Mouse (Mus musculus): ENCODE results near the gene Tgm1. TPM values are rescaled to one million over a fixed set of nuclear protein-coding genes. Genes with fewer than 3 reads are reported as not detected.
A peak's percentile ranks its signal among the peaks of the same experiment; 100 is the strongest.

Gene Tgm1
- total and polyA plus RNA-seq, 2 experiments from 2014 or later = 0.14 to 0.16 TPM

- peaks cover 5% of the 10 kb centered on the region; the same call in 1 of the 2 replicates for H3K27me3 ChIP-seq (ENCODE audit: insufficient read depth, low read length)
- peaks cover 23% of the 10 kb centered on the region for H3K36me3 ChIP-seq (ENCODE audit: insufficient read depth, low read length)
- H3K27ac ChIP-seq (ENCODE audit: low read depth, low read length) = no peak within 1 kb of the TSS
- 18% methylated on average over 8 of the region's 8 CpGs for WGBS
- no peak for ATAC-seq (ENCODE audit: low FRiP score)
- H3K4me1 ChIP-seq (ENCODE audit: insufficient read depth, low read length) = peaks cover 10% of the 10 kb centered on the region; the same call in 1 of the 2 replicates
- H3K9me3 ChIP-seq (ENCODE audit: low read length) = no peaks in the 10 kb centered on the region
- H3K9ac ChIP-seq (replicated peaks; ENCODE audit: low read length, poor library complexity, severe bottlenecking) = no peak within 1 kb of the TSS
- DNase-seq (ENCODE audit: low spot score) = peak; percentile 78
- peak within 1 kb of the TSS; percentile 26; the same call in 1 of the 2 replicates for H3K4me2 ChIP-seq (ENCODE audit: low read depth, low read length, poor library complexity, severe bottlenecking)
- peak; percentile 83 for TF ChIP-seq CTCF (IDR thresholded peaks at IDR 0.05)
- H3K4me3 ChIP-seq (ENCODE audit: low read depth, low read length) = no peak within 1 kb of the TSS
Observed at GRCm38 (mm10) chr14:55758363-55758784, 44.6 kb upstream of the Tgm1 start, which contains the start of gene Cideb. Cideb (minus strand) TSS chr14:55758458.

- Histone ChIP-seq H3K27ac (ENCODE audit: low read depth, low read length) (no peak overlapping the region), H3K4me2 (ENCODE audit: low read depth, low read length, poor library complexity, severe bottlenecking) (no peak overlapping the region), H3K9ac (replicated peaks; ENCODE audit: low read length, poor library complexity, severe bottlenecking) (no peak overlapping the region), H3K36me3 (ENCODE audit: insufficient read depth, low read length) (peaks cover 31% of the 10 kb centered on the region), H3K4me3 (ENCODE audit: low read depth, low read length) (no peak overlapping the region), H3K4me1 (ENCODE audit: insufficient read depth, low read length) (peaks cover 6% of the 10 kb centered on the region; the same call in 1 of the 2 replicates), H3K27me3 (ENCODE audit: insufficient read depth, low read length) (peaks cover 5% of the 10 kb centered on the region; the same call in 1 of the 2 replicates), H3K9me3 (ENCODE audit: low read length) (no peaks in the 10 kb centered on the region)
- TF ChIP-seq CTCF (IDR thresholded peaks at IDR 0.05) = no peak
- ATAC-seq (ENCODE audit: low FRiP score) (no peak), DNase-seq (ENCODE audit: low spot score) (no peak)
- 86% methylated on average over 6 of the region's 6 CpGs for WGBS
Observed at GRCm38 (mm10) chr14:55757566-55757965, 43.8 kb upstream of the Tgm1 start.

GRCm38 (mm10) chr14:55747051-55747847, 33.5 kb upstream of the Tgm1 start:
- Histone ChIP-seq H3K4me3 (ENCODE audit: low read depth, low read length) (no peak overlapping the region), H3K27ac (ENCODE audit: low read depth, low read length) (no peak overlapping the region), H3K36me3 (ENCODE audit: insufficient read depth, low read length) (peaks cover 26% of the 10 kb centered on the region), H3K9ac (replicated peaks; ENCODE audit: low read length, poor library complexity, severe bottlenecking) (no peak overlapping the region), H3K4me1 (ENCODE audit: insufficient read depth, low read length) (peaks cover 14% of the 10 kb centered on the region), H3K4me2 (ENCODE audit: low read depth, low read length, poor library complexity, severe bottlenecking) (0 out of 2 replicates have a peak overlapping the region, but pooled peaks have one; percentile 98), H3K27me3 (ENCODE audit: insufficient read depth, low read length) (no peaks in the 10 kb centered on the region), H3K9me3 (ENCODE audit: low read length) (no peaks in the 10 kb centered on the region)
- TF ChIP-seq CTCF (IDR thresholded peaks at IDR 0.05) = peak; percentile 13; the same call in 1 of the 2 replicates
- 94% methylated on average over 10 of the region's 10 CpGs for WGBS
- ATAC-seq (ENCODE audit: low FRiP score) (no peak), DNase-seq (ENCODE audit: low spot score) (no peak)

GRCm38 (mm10) chr14:55745861-55746237, 32.1 kb upstream of the Tgm1 start:
- Histone ChIP-seq H3K27ac (ENCODE audit: low read depth, low read length) (no peak overlapping the region), H3K4me1 (ENCODE audit: insufficient read depth, low read length) (peaks cover 14% of the 10 kb centered on the region), H3K9ac (replicated peaks; ENCODE audit: low read length, poor library complexity, severe bottlenecking) (peak overlapping the region; percentile 66), H3K36me3 (ENCODE audit: insufficient read depth, low read length) (peaks cover 18% of the 10 kb centered on the region), H3K27me3 (ENCODE audit: insufficient read depth, low read length) (no peaks in the 10 kb centered on the region), H3K9me3 (ENCODE audit: low read length) (no peaks in the 10 kb centered on the region), H3K4me2 (ENCODE audit: low read depth, low read length, poor library complexity, severe bottlenecking) (peak overlapping the region; percentile 98), H3K4me3 (ENCODE audit: low read depth, low read length) (peak overlapping the region; percentile 83)
- DNase-seq (ENCODE audit: low spot score) (no peak), ATAC-seq (ENCODE audit: low FRiP score) (no peak)
- WGBS = 0% methylated on average over 31 of the region's 31 CpGs
- TF ChIP-seq CTCF (IDR thresholded peaks at IDR 0.05) = no peak

- DNase-seq (ENCODE audit: low spot score) (peak; percentile 81), ATAC-seq (ENCODE audit: low FRiP score) (peak; percentile 86)
- peak within 1 kb of the TSS; percentile 83 for H3K4me3 ChIP-seq (ENCODE audit: low read depth, low read length)
- H3K36me3 ChIP-seq (ENCODE audit: insufficient read depth, low read length) = peaks cover 14% of the 10 kb centered on the region
- H3K27me3 ChIP-seq (ENCODE audit: insufficient read depth, low read length) = no peaks in the 10 kb centered on the region
- peak within 1 kb of the TSS; percentile 98 for H3K4me2 ChIP-seq (ENCODE audit: low read depth, low read length, poor library complexity, severe bottlenecking)
- no peak for TF ChIP-seq CTCF (IDR thresholded peaks at IDR 0.05)
- H3K9me3 ChIP-seq (ENCODE audit: low read length) = no peaks in the 10 kb centered on the region
- no peak within 1 kb of the TSS for H3K27ac ChIP-seq (ENCODE audit: low read depth, low read length)
- H3K9ac ChIP-seq (replicated peaks; ENCODE audit: low read length, poor library complexity, severe bottlenecking) = peak within 1 kb of the TSS; percentile 66
- 3% methylated on average over 36 of the region's 48 CpGs for WGBS
- H3K4me1 ChIP-seq (ENCODE audit: insufficient read depth, low read length) = peaks cover 14% of the 10 kb centered on the region
Observed at GRCm38 (mm10) chr14:55745180-55745860, 31.6 kb upstream of the Tgm1 start, which contains the start of the genes Dhrs1 and Nop9. Dhrs1 (minus strand) TSS chr14:55745690. Nop9 (plus strand) TSS chr14:55745693.
